Mouse (Mus musculus): ENCODE results near the gene Gm20809.
"Not testable (repeated sequence)": the region's sequence is repeated elsewhere in the genome, so short reads cannot be mapped to it uniquely, and the experiment has no call there.

The Gm20809 gene

DNA sequence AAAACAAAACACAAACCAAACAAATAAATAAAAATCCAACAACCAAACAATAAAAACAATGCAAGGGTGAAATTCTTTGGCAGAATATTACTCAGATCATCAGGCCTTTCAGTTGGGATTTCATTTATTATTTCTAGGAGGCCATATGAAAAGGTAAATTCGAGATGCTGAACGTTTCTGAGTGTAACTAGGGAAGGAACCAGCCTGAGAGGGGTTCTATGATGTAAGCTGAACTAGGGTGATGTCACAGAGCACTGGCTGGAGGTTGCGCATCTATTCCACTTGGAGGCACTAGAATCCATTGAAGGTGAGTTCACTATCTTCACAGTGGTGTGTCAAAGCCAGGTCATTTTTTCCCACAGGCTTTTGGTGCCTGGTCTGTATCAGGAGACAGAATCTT is at the start of gene Gm20809:
Gm20809 (plus strand) TSS at position 301 of the 400 bp plus-strand sequence.
- not testable (repeated sequence) for DNase-seq

Data from right cerebral cortex, postnatal 14 days (tissue).